Mouse (Mus musculus) G1E-ER4 (cell line): ENCODE measurements around the gene Maf. TPM values are rescaled to one million over a fixed set of nuclear protein-coding genes. Genes with fewer than 3 reads are reported as not detected.

Experiments used
- GATA1 ChIP-seq: IDR thresholded peaks from one replicate; pipeline ENCODE4 v1.8.0; 2012; ENCODE audit warnings: low read length, inconsistent platforms
- polyA plus RNA-seq: library from polyadenylated mRNA; stranded (reverse); fragments of >175 nt; gene quantifications from 2 replicates; pipeline ENCODE4 v1.2.3, GENCODE M21; 2012

Maf gene
- polyA plus RNA-seq, 1 experiment: not detected

GRCm38 (mm10) chr8:115641936-115642335, 65.7 kb downstream of the Maf start:
- TF ChIP-seq GATA1: no peak

- no peak for TF ChIP-seq GATA1
Measured at GRCm38 (mm10) chr8:115639951-115640350, 67.6 kb downstream of the Maf start.

GRCm38 (mm10) chr8:115636751-115637150, 70.8 kb downstream of the Maf start:
- TF ChIP-seq GATA1: no peak
